Mouse (Mus musculus) small intestine, adult 2 months (tissue): ENCODE data around the gene Spata17.

Experiments
- CTCF ChIP-seq: fragments of 200-500 bp; IDR thresholded peaks from 2 replicates; pipeline ENCODE4 v1.5.1; 2012; ENCODE audit warnings: low read depth, mild to moderate bottlenecking, control low read depth, inconsistent platforms, low read length, moderate library complexity, mixed read lengths; ENCODE audit not compliant: insufficient replicate concordance, insufficient read length; ENCODE audit errors: extremely low read depth
- POLR2A ChIP-seq: fragments of 200-500 bp; IDR thresholded peaks from 2 replicates; pipeline ENCODE4 v1.6.1; 2012; ENCODE audit warnings: low read depth, mild to moderate bottlenecking, control low read depth, inconsistent platforms, low read length, moderate library complexity

GRCm38 (mm10) chr1:187238061-187238460 is 22.8 kb upstream of the Spata17 start:
- TF ChIP-seq CTCF (no peak), POLR2A (no peak)
